Mouse (Mus musculus) heart, embryonic 14.5 days (tissue): ENCODE measurements at regions not wholly inside any gene's neighbourhood (a gene's known extent, or its start where the extent isn't known, plus 50 kb on each side); places are given as distances from the start of the nearest gene placed in this dataset.

Experiments used
- ATAC-seq: fragments of 200-750 bp; cut with Nextera tagmentation; 2 replicates; pipeline ENCODE4 v1.8.0; 2017; ENCODE audit warnings: low read depth, moderate TSS enrichment; ENCODE audit not compliant: insufficient number of reproducible peaks, insufficient read depth, low FRiP score
- H3K27ac ChIP-seq, 2 experiments: fragments of 200-500 bp in 1 of 2; fragments of 300-500 bp in 1 of 2; sonication (generic) in 1 of 2; replicated peaks in 1 of 2; 2 replicates each; pipeline ENCODE4 v1.5.1; 2012 to 2014; ENCODE audit warnings: low read depth in 2 of 2, low read length in 2 of 2, control low read depth in 1 of 2, mild to moderate bottlenecking in 1 of 2, mixed read lengths in 1 of 2; ENCODE audit not compliant: control insufficient read depth in 1 of 2, insufficient read depth in 1 of 2
- H3K27me3 ChIP-seq: fragments of 300-500 bp; sonication (generic); 2 replicates; pipeline ENCODE4 v1.6.1; 2014; ENCODE audit warnings: mild to moderate bottlenecking, low read length, control low read depth; ENCODE audit not compliant: control insufficient read depth, insufficient read depth
- H3K36me3 ChIP-seq: fragments of 300-500 bp; sonication (generic); 2 replicates; pipeline ENCODE4 v1.6.1; 2014; ENCODE audit warnings: mild to moderate bottlenecking, control low read depth, low read length, mixed read lengths; ENCODE audit not compliant: control insufficient read depth, insufficient read depth
- H3K4me1 ChIP-seq, 2 experiments: fragments of 200-500 bp in 1 of 2; fragments of 300-500 bp in 1 of 2; sonication (generic) in 1 of 2; 2 replicates each; pipeline ENCODE4 v1.6.1; 2012 to 2014; ENCODE audit warnings: low read length in 2 of 2, control low read depth in 1 of 2, mixed read lengths in 1 of 2; ENCODE audit not compliant: control insufficient read depth in 2 of 2, insufficient read depth in 2 of 2
- H3K4me2 ChIP-seq: fragments of 300-500 bp; sonication (generic); 2 replicates; pipeline ENCODE4 v1.6.1; 2014; ENCODE audit warnings: mild to moderate bottlenecking, low read length
- H3K4me3 ChIP-seq, 2 experiments: fragments of 200-500 bp in 1 of 2; fragments of 300-500 bp in 1 of 2; sonication (generic) in 1 of 2; 2 replicates each; pipeline ENCODE4 v1.5.1; 2012 to 2014; ENCODE audit warnings: low read length in 2 of 2, mild to moderate bottlenecking in 2 of 2, control low read depth in 1 of 2, low read depth in 1 of 2, moderate library complexity in 1 of 2; ENCODE audit not compliant: control insufficient read depth in 1 of 2, insufficient read depth in 1 of 2
- H3K9ac ChIP-seq: fragments of 300-500 bp; sonication (generic); 2 replicates; pipeline ENCODE4 v1.6.1; 2014; ENCODE audit warnings: mild to moderate bottlenecking, low read length
- H3K9me3 ChIP-seq: fragments of 300-500 bp; sonication (generic); 2 replicates; pipeline ENCODE4 v1.6.1; 2016; ENCODE audit warnings: low read length, control low read depth; ENCODE audit not compliant: control insufficient read depth
- WGBS: fragments of 180-500 bp; shearing (Covaris S2); extraction: QIAGEN DNeasy Blood & Tissue Kit; methylation state at CpG from one replicate; pipeline ENCODE4 v1.1.7; 2014; 5-methylcytosine and 5-hydroxymethylcytosine counted together

- no peak overlapping the region for H3K9ac ChIP-seq
- H3K9me3 ChIP-seq = no peaks in the 10 kb centered on the region
- no peaks in the 10 kb centered on the region; a peak in 2 of 4 replicates for H3K4me1 ChIP-seq
- no peak for ATAC-seq
- no peaks in the 10 kb centered on the region for H3K36me3 ChIP-seq
- H3K4me3 ChIP-seq = no peak overlapping the region
- H3K27ac ChIP-seq = no peak overlapping the region
- H3K4me2 ChIP-seq = no peak overlapping the region
- 63% methylated on average over 3 of the region's 3 CpGs for whole genome bisulfite sequencing
- no peaks in the 10 kb centered on the region for H3K27me3 ChIP-seq
Measured at GRCm38 (mm10) chr8:36030237-36030636, 264.6 kb downstream of the Gm19410 start.

GRCm38 (mm10) chr8:36031966-36032719 is 266.6 kb downstream of the Gm19410 start:
- no peak overlapping the region for H3K27ac ChIP-seq
- no peaks in the 10 kb centered on the region for H3K9me3 ChIP-seq
- no peak for ATAC-seq
- no peaks in the 10 kb centered on the region; a peak in 2 of 4 replicates for H3K4me1 ChIP-seq
- H3K36me3 ChIP-seq = no peaks in the 10 kb centered on the region
- no peak overlapping the region for H3K9ac ChIP-seq
- no peaks in the 10 kb centered on the region for H3K27me3 ChIP-seq
- 85% methylated on average over 10 of the region's 10 CpGs for WGBS
- no peak overlapping the region for H3K4me2 ChIP-seq
- H3K4me3 ChIP-seq = no peak overlapping the region

GRCm38 (mm10) chr8:36035339-36035738 is 269.7 kb downstream of the Gm19410 start:
- no peak overlapping the region for H3K27ac ChIP-seq
- H3K4me3 ChIP-seq = no peak overlapping the region
- no peaks in the 10 kb centered on the region for H3K36me3 ChIP-seq
- no peak overlapping the region for H3K4me2 ChIP-seq
- 84% methylated on average over 7 of the region's 7 CpGs for WGBS
- H3K27me3 ChIP-seq = no peaks in the 10 kb centered on the region
- H3K4me1 ChIP-seq = no peaks in the 10 kb centered on the region; a peak in 2 of 4 replicates
- no peak overlapping the region for H3K9ac ChIP-seq
- H3K9me3 ChIP-seq = 0 out of 2 replicates have a peak, but pooled peaks cover 6% of the 10 kb centered on the region
- no peak for ATAC-seq

- ATAC-seq = no peak
- H3K36me3 ChIP-seq = no peaks in the 10 kb centered on the region
- no peak overlapping the region for H3K9ac ChIP-seq
- H3K27me3 ChIP-seq = no peaks in the 10 kb centered on the region
- no peaks in the 10 kb centered on the region; a peak in 1 of 4 replicates for H3K4me1 ChIP-seq
- no peak overlapping the region for H3K27ac ChIP-seq
- H3K4me2 ChIP-seq = no peak overlapping the region
- no peak overlapping the region for H3K4me3 ChIP-seq
- 56% methylated on average over 6 of the region's 6 CpGs for whole genome bisulfite sequencing
- H3K9me3 ChIP-seq = 0 out of 2 replicates have a peak, but pooled peaks cover 6% of the 10 kb centered on the region
Measured at GRCm38 (mm10) chr8:36036271-36036670, 270.7 kb downstream of the Gm19410 start.

- ATAC-seq = no peak
- no peak overlapping the region for H3K27ac ChIP-seq
- WGBS = 77% methylated on average over 6 of the region's 6 CpGs
Measured at GRCm38 (mm10) chr8:36041222-36041864, 275.8 kb downstream of the Gm19410 start.

GRCm38 (mm10) chr8:36042594-36042993 is 277.0 kb downstream of the Gm19410 start:
- H3K4me3 ChIP-seq = no peak overlapping the region
- H3K9ac ChIP-seq = no peak overlapping the region
- H3K36me3 ChIP-seq = no peaks in the 10 kb centered on the region
- 0 out of 2 replicates have a peak, but pooled peaks cover 6% of the 10 kb centered on the region for H3K9me3 ChIP-seq
- H3K27me3 ChIP-seq = no peaks in the 10 kb centered on the region
- no peaks in the 10 kb centered on the region; a peak in 1 of 4 replicates for H3K4me1 ChIP-seq
- no peak overlapping the region for H3K27ac ChIP-seq
- 74% methylated on average over 4 of the region's 4 CpGs for WGBS
- H3K4me2 ChIP-seq = no peak overlapping the region
- no peak for ATAC-seq

More at GRCm38 (mm10) chr8:36041222-36041864, 275.8 kb downstream of the Gm19410 start:
- Histone ChIP-seq H3K27me3 (no peaks in the 10 kb centered on the region), H3K36me3 (no peaks in the 10 kb centered on the region), H3K9ac (no peak overlapping the region), H3K4me2 (no peak overlapping the region), H3K9me3 (0 out of 2 replicates have a peak, but pooled peaks cover 6% of the 10 kb centered on the region), H3K4me1 (no peaks in the 10 kb centered on the region; a peak in 1 of 4 replicates), H3K4me3 (no peak overlapping the region)
